Mouse (Mus musculus) MN1 (cell line): ENCODE measurements at regions not wholly inside any gene's neighbourhood (a gene's known extent, or its start where the extent isn't known, plus 50 kb on each side); places are given as distances from the start of the nearest gene placed in this dataset.

ENCODE experiments used
- DNase-seq: peaks from one replicate; pipeline ENCODE4 v3.0.0-alpha.2; 2016; ENCODE audit warnings: low spot score

DNA sequence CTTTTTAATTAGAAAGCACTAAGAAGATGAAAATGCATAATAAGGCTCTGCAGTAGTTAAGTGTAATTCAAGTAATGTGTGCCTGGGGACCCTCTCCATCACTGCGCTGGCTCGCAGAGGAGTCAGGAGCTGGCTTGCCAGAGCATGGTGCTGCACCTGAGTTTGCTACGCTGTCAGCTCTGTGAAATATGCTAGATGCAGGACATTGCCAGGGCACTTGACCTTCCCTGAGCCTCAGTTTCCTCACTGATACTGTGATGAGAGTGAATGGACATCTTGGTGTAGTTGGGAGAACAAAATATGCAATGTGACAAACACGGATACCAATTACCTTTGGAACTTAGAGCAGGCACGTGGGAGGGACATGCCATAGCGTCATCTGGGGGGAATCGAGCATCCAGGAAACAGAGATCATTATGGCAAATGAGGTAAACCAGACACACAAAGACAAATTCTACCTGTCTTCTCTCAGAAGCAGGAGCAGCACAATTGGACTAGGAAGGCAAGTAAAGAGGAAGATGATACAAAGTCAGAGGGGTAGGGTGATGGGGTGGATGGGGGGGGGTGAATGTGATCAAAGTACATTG, 133.6 kb upstream of the Slco3a1 start:
- no peak for DNase-seq

DNA sequence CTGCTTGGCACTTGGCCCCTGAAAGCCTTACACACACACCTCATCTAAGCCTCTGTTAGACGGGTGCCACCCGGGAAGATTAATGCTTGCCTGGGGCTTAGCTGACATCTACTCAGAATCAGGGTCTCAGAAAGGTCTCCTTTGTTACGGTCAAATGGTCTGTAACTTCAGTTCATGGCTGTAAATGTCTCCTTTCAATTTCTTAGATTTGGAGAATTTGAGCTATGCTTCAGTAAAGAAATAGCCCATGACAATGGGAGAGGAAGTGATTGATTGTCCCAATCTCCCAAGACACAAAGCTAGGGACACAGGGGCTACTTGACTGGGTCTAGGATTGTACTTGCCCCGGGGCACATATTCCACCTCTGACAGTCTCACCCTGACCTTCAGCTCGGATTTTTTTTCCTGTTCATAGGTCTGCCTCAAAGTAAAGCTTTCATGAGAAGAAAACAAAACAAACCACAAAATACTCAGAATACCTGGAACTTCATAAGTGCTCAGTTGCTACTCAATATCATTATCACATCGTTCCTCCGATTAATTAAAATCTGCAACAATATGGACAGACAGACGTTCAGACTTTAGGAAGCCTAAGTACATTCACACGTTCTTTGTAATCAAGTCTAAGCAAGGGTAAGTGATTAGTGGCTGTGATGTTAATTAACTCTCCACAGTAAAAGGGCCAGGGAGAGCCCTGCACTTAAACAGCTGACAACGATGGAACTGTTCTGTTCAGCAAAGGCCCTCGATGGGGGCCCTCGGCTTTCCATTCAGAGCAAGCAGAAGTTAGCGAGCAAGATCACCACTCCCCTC, 132.9 kb upstream of the Slco3a1 start:
- no peak for DNase-seq

- DNase-seq, result no peak
Measured at GRCm38 (mm10) chr7:74683979-74684378, 129.4 kb upstream of the Slco3a1 start.

GRCm38 (mm10) chr7:74673626-74674295, 119.2 kb upstream of the Slco3a1 start:
- no peak for DNase-seq

- no peak for DNase-seq
Measured at GRCm38 (mm10) chr7:74669110-74669509, 114.5 kb upstream of the Slco3a1 start.

DNA sequence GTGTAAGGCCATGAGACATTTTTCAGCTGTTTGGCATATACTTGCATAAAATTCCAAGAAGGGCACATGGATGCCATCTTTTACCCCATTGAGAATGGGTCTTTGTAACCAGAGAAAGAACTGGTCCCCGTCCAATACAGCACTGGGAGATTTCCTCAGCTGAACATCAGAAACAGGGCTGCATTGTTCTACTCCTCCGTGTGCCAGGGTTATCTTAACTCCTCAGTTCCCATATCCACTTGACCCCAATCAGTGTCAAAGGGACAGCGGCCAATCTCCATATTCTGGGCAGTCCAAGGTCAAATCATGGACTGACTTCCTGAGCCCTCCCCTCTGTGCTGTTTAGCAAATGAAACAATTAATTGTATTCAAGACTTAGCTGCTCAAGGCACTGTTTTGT, 112.5 kb upstream of the Slco3a1 start:
- no peak for DNase-seq

- no peak for DNase-seq
Measured at GRCm38 (mm10) chr7:74663820-74664219, 109.2 kb upstream of the Slco3a1 start.

- DNase-seq, result no peak
Measured at GRCm38 (mm10) chr7:74647310-74647709, 92.7 kb upstream of the Slco3a1 start.

- no peak for DNase-seq
Measured at GRCm38 (mm10) chr7:74640171-74640570, 85.6 kb upstream of the Slco3a1 start.

DNA sequence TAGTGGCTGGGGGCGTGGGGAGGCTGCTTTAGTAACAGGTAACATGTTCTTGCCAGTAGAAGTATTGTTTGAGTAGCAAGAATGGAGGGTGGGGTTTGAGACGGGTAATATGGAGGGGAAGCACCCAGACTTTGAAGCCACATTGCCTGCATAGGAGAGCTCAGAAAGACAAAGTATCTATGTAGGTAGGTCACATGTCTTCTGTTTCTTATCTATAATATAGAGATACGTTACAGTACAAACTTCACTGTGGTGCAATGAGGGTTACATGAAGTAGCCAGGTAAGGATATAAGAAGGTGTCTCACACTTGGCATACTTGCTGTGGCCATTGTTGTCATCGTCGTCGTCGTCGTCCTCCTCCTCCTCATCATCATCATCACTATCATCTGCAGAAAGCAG, 77.6 kb upstream of the Slco3a1 start:
- no peak for DNase-seq

DNA sequence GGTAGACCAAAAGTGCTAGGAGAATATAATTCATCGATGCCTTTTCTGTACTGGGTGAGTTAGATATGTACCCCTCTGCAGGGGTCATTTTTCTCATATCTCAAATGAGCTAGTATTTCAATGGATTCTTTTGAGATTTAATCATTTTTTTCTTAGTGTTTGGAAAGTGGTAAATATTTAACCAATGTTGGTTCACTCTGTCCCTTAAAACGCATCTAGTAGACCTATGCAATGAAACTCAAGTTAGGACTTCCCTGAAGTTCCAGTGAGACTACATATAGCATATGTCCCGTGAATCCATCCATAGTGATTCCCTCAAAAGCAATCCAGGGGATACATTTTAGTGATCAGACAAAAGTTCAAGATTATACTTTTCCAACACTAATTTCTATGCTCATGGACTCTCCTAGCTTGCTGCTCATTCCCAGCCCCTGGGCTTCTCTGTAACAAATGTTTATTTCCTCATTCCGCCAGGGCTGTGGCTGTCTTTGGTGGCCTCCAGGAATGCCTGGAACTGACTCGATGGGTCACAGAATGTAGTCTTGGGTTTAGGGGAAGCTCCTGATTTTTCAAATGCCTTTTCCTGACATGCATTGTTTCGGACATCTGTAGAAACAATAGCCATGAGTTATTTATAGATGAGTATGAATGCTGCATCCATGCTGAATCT, 74.4 kb upstream of the Slco3a1 start:
- DNase-seq, result no peak
